Mouse (Mus musculus): ENCODE results near the gene D930007J09Rik. TPM values are rescaled to one million over a fixed set of nuclear protein-coding genes. Genes with fewer than 3 reads are reported as not detected.

The D930007J09Rik gene
- polyA plus RNA-seq, 1 experiment from 2014 or later: not detected

DNA sequence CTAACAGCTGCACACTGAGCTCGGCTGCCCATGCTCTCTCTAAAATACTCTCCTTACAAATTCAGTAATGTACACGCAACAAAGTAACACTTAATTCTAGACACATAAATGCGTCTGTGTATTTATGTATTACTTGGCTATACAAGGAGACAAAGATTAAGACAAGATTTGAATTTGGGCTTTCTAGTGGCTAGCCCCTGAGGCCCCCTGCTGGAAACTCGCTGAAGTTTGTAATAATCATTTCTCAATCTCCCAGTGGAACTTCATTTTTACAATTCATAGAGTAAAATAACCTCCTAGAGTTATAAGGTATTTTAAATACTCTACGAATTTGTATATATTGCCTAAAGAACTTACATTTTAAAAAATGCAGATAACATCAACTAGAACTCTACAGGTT lies 19.6 kb downstream of the D930007J09Rik start:
- H3K36me3 ChIP-seq: no peaks in the 10 kb centered on the region
- H3K27ac ChIP-seq: no peak overlapping the region
- 60% methylated on average over 5 of the region's 5 CpGs for WGBS
- ATAC-seq (ENCODE audit: insufficient number of reproducible peaks, insufficient read depth, low FRiP score, low TSS enrichment): no peak
- no peaks in the 10 kb centered on the region for H3K9me3 ChIP-seq
- no peak overlapping the region for H3K4me2 ChIP-seq (replicated peaks)
- no peaks in the 10 kb centered on the region for H3K27me3 ChIP-seq
- no peaks in the 10 kb centered on the region for H3K4me1 ChIP-seq
- H3K9ac ChIP-seq: no peak overlapping the region
- H3K4me3 ChIP-seq: no peak overlapping the region

DNA sequence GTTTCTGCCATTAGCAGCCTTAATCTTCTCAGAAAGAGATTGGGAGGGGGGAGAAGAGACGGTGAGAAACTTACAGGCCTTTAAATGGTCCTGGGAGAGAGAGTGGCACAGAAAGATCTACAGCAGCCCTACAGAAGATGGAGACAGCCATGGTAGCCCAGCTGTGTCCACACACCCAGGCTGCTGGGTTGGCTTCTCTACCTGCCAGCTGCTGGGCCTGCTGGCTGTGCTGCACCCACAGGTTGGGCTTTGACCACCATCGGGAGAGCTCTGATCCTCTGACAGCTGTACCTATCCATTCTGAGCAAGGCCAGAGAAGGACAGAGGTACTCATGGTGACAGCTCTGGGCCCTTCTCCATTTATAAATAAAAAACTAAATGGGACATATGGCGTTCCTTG lies 23.8 kb downstream of the D930007J09Rik start:
- H3K9ac ChIP-seq: no peak overlapping the region
- 60% methylated on average over 3 of the region's 3 CpGs for WGBS
- H3K4me3 ChIP-seq: no peak overlapping the region
- H3K4me2 ChIP-seq (replicated peaks): no peak overlapping the region
- no peaks in the 10 kb centered on the region for H3K36me3 ChIP-seq
- no peaks in the 10 kb centered on the region for H3K9me3 ChIP-seq
- no peaks in the 10 kb centered on the region for H3K4me1 ChIP-seq
- no peaks in the 10 kb centered on the region for H3K27me3 ChIP-seq
- no peak for ATAC-seq (ENCODE audit: insufficient number of reproducible peaks, insufficient read depth, low FRiP score, low TSS enrichment)
- H3K27ac ChIP-seq: no peak overlapping the region

DNA sequence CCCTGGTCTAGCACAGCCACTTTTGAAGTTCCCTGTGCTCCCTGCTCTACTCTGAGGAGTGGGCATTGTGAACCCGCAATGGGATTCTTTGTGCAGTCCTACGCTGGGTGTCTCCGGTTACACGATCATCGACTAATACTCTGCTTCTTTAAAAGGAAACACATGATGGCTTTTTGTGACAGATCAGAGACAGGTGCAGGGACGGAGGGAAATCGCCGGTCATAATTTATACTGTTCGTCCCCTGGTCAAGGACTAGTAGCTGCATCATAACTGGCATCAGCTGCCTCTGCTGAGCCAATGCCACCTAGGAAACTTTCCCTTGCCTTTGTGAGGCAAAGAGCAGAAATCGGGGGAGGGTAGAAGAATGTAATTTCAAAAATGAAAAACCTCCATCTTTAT lies 26.3 kb downstream of the D930007J09Rik start:
- ATAC-seq (ENCODE audit: insufficient number of reproducible peaks, insufficient read depth, low FRiP score, low TSS enrichment): no peak
- Histone ChIP-seq H3K9ac (no peak overlapping the region), H3K27ac (no peak overlapping the region), H3K36me3 (no peaks in the 10 kb centered on the region), H3K4me1 (no peaks in the 10 kb centered on the region), H3K4me2 (replicated peaks) (no peak overlapping the region), H3K27me3 (no peaks in the 10 kb centered on the region), H3K9me3 (no peaks in the 10 kb centered on the region), H3K4me3 (no peak overlapping the region)
- WGBS: 58% methylated on average over 10 of the region's 10 CpGs

DNA sequence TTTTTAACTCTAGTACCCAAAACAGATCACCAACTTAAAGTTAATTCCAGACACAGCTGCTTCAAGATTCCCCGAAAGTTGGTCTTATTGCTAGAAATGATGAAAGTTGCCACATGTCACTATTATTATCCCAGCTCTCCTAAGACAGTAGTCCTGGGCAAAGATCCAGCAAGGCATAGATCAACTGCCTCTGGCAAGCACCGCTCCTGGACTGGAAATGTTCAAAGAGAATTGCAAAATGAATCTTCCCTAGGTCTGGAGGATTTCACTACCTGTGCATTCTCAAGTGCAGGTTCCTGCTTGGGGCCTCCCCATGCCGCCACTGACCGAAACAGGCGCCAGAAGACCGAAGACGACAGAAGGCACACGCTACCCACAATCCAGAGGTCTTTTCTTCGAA lies 26.8 kb downstream of the D930007J09Rik start:
- Histone ChIP-seq H3K9me3 (no peaks in the 10 kb centered on the region), H3K27me3 (no peaks in the 10 kb centered on the region), H3K36me3 (no peaks in the 10 kb centered on the region), H3K4me3 (no peak overlapping the region), H3K27ac (no peak overlapping the region), H3K9ac (no peak overlapping the region), H3K4me1 (no peaks in the 10 kb centered on the region), H3K4me2 (replicated peaks) (no peak overlapping the region)
- ATAC-seq (ENCODE audit: insufficient number of reproducible peaks, insufficient read depth, low FRiP score, low TSS enrichment): no peak
- WGBS: 89% methylated on average over 9 of the region's 9 CpGs

DNA sequence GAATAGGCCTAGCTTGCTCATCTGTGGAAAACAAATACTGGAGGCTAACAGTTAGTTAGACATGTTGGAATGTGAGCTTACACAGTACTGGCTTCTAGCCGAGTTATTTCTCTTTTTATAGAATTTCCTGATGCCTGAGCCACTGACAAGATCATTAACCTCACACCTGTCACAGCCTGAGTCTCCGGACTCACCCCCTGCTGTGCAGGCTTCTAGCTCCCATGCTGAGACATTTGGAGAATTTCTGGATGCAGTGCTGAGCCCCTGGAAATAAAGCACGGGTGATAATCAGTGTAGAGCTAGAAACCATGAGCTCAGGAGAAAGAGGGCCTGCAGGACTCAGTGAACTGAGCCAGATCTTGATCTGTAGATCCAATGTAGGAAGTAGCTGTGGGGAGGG lies 32.7 kb downstream of the D930007J09Rik start:
- Histone ChIP-seq H3K9ac (no peak overlapping the region), H3K4me1 (no peaks in the 10 kb centered on the region), H3K27ac (no peak overlapping the region), H3K4me2 (replicated peaks) (no peak overlapping the region), H3K9me3 (no peaks in the 10 kb centered on the region), H3K4me3 (no peak overlapping the region), H3K27me3 (no peaks in the 10 kb centered on the region), H3K36me3 (no peaks in the 10 kb centered on the region)
- WGBS: 18% methylated on average over 3 of the region's 3 CpGs
- no peak for ATAC-seq (ENCODE audit: insufficient number of reproducible peaks, insufficient read depth, low FRiP score, low TSS enrichment)

DNA sequence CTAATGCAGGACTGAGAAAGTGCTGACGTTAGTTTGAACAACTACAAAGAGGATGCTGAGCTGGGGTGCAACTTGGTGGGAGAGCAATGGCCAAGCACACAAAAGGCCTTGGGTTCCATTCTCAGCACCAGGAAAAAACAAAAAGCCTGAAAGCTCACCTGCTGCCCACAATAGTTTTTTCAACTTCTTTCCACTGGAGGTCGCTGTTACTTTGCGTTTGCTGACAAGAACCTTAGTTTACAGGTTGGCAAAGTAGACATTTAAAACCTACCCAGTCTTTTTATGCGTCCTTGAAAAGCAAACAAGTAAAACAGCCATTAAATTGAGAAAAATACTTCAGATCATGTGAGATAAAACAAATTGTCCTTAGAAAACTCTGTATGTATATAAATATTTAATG lies 34.5 kb downstream of the D930007J09Rik start:
- H3K27me3 ChIP-seq: no peaks in the 10 kb centered on the region
- H3K4me2 ChIP-seq (replicated peaks): no peak overlapping the region
- H3K27ac ChIP-seq: no peak overlapping the region
- H3K4me3 ChIP-seq: no peak overlapping the region
- no peaks in the 10 kb centered on the region for H3K36me3 ChIP-seq
- no peaks in the 10 kb centered on the region for H3K4me1 ChIP-seq
- ATAC-seq (ENCODE audit: insufficient number of reproducible peaks, insufficient read depth, low FRiP score, low TSS enrichment): no peak
- no peak overlapping the region for H3K9ac ChIP-seq
- WGBS: 12% methylated on average over 4 of the region's 4 CpGs
- H3K9me3 ChIP-seq: no peaks in the 10 kb centered on the region

DNA sequence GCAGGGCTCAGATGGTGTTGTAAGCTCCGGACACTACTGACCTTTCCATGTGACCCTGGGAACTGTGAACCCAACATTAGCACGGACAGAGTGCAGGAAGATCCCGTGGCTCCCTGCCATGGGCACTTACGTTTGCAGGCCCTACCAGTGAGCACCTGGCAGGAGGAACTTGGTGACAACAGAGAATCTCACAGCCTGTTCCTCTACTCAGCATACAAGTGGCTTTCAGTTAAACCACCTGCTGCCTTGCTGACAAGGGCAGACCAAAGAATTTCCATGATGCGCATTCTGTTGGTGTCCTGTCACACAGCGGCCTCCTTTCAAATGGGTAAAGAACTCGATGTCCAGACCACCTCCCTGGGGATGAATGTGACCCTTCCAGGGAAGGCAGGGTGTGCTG lies 38.2 kb downstream of the D930007J09Rik start:
- H3K4me1 ChIP-seq: no peaks in the 10 kb centered on the region
- no peak overlapping the region for H3K9ac ChIP-seq
- H3K27ac ChIP-seq: no peak overlapping the region
- H3K36me3 ChIP-seq: no peaks in the 10 kb centered on the region
- ATAC-seq (ENCODE audit: insufficient number of reproducible peaks, insufficient read depth, low FRiP score, low TSS enrichment): no peak
- no peak overlapping the region for H3K4me3 ChIP-seq
- H3K27me3 ChIP-seq: no peaks in the 10 kb centered on the region
- WGBS: 29% methylated on average over 7 of the region's 7 CpGs
- H3K4me2 ChIP-seq (replicated peaks): no peak overlapping the region
- H3K9me3 ChIP-seq: no peaks in the 10 kb centered on the region

DNA sequence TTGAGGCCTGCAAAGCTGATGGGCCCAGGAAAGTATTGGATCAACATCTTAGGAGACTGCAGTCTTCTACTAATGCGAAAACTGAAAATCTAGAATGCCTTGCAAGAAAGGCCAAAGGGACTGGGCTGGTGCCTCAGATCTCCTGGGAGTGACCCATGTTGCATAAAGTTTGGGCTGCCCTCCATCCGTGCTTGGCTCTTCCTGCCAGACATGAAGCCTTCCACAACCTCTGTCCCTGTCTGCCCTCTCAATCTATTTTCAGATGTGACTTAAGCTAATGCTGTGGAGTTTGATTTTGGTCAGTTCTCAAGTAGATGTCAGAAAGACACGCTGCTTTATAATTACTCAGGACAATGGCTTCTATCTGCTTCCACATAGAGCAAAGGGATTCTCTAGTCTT lies 39.5 kb downstream of the D930007J09Rik start:
- H3K4me1 ChIP-seq: no peaks in the 10 kb centered on the region
- no peaks in the 10 kb centered on the region for H3K27me3 ChIP-seq
- ATAC-seq (ENCODE audit: insufficient number of reproducible peaks, insufficient read depth, low FRiP score, low TSS enrichment): no peak

DNA sequence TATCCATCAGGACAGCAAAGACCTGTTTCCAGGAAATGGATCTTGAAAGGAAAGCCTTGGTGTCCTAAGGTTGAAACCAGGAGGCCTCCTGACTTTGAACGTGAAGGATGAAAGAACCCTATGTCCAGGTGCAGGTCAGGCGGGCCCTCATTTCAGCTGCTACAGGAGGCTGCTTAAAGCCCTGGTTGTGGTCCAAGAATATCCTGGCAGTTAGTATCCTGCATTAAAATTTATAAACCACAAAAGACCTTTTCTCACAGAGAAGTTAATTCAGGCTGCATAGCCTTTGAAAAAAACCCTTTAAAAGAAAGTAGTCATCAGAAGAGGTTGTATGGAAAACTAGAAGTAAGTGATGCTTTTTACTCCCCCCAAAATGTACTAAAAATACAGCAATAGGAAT lies 41.9 kb downstream of the D930007J09Rik start:
- no peak overlapping the region for H3K4me2 ChIP-seq (replicated peaks)
- H3K4me3 ChIP-seq: no peak overlapping the region
- 84% methylated on average over 2 of the region's 2 CpGs for WGBS
- no peaks in the 10 kb centered on the region for H3K36me3 ChIP-seq
- no peaks in the 10 kb centered on the region for H3K9me3 ChIP-seq
- ATAC-seq (ENCODE audit: insufficient number of reproducible peaks, insufficient read depth, low FRiP score, low TSS enrichment): no peak
- no peaks in the 10 kb centered on the region for H3K27me3 ChIP-seq
- H3K4me1 ChIP-seq: no peaks in the 10 kb centered on the region
- H3K27ac ChIP-seq: no peak overlapping the region
- no peak overlapping the region for H3K9ac ChIP-seq

More for the DNA sequence above, 39.5 kb downstream of the D930007J09Rik start:
- Histone ChIP-seq H3K4me3 (no peak overlapping the region), H3K4me2 (replicated peaks) (no peak overlapping the region), H3K36me3 (no peaks in the 10 kb centered on the region), H3K27ac (no peak overlapping the region), H3K9me3 (no peaks in the 10 kb centered on the region), H3K9ac (no peak overlapping the region)
- WGBS: 83% methylated on average over 3 of the region's 3 CpGs

DNA sequence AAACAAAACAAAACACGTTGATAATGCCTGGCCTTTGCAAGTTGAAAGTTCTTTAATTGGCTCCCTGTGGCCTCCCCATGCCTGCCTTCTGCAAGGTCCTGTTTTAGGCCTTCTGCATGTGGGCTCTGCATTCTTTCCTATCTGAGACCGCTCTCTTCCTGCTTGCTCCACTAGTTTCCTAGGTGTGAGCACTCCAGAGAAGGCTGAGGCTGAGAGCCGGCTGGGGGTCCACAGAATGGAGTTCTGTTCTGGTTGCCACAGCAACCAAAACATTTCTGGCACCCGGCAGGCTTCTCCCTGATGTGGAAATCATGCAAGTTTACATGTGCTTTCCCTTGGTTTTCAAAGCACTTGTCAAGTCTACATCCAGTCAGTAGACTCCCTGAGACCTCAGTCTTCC lies 43.6 kb downstream of the D930007J09Rik start:
- H3K4me1 ChIP-seq: no peaks in the 10 kb centered on the region
- WGBS: 20% methylated on average over 4 of the region's 4 CpGs
- no peak overlapping the region for H3K9ac ChIP-seq
- H3K27me3 ChIP-seq: no peaks in the 10 kb centered on the region
- ATAC-seq (ENCODE audit: insufficient number of reproducible peaks, insufficient read depth, low FRiP score, low TSS enrichment): no peak
- no peaks in the 10 kb centered on the region for H3K36me3 ChIP-seq
- no peak overlapping the region for H3K4me2 ChIP-seq (replicated peaks)
- H3K9me3 ChIP-seq: no peaks in the 10 kb centered on the region
- no peak overlapping the region for H3K4me3 ChIP-seq
- no peak overlapping the region for H3K27ac ChIP-seq

Other genes with a start within 250 kb of the D930007J09Rik start
- gene Mylk4, start 18.9 kb downstream of the D930007J09Rik start, polyA plus RNA-seq (2016; fragmentation: Nextera tagmentation; extraction: Ambion mirVana): 1.4 and 2.3 TPM in 2 replicates
- gene Wrnip1, start 811 bp downstream of the D930007J09Rik start, polyA plus RNA-seq (2016; fragmentation: Nextera tagmentation; extraction: Ambion mirVana): 32.9 and 33.7 TPM in 2 replicates
- 1.2 and 1.4 TPM in 2 replicates for gene Serpinb1a, start 48.3 kb upstream of the D930007J09Rik start, polyA plus RNA-seq (2016; fragmentation: Nextera tagmentation; extraction: Ambion mirVana)
- not detected in 2 replicates for gene Serpinb1c, start 95.4 kb upstream of the D930007J09Rik start, polyA plus RNA-seq (2016; fragmentation: Nextera tagmentation; extraction: Ambion mirVana)
- 1.0 and 1.1 TPM in 2 replicates for gene Serpinb6b, start 162.4 kb upstream of the D930007J09Rik start, polyA plus RNA-seq (2016; fragmentation: Nextera tagmentation; extraction: Ambion mirVana)
- gene Serpinb9, start 200.4 kb upstream of the D930007J09Rik start, polyA plus RNA-seq (2016; fragmentation: Nextera tagmentation; extraction: Ambion mirVana): 2.2 and 2.6 TPM in 2 replicates
- gene Serpinb9b, start 224.6 kb upstream of the D930007J09Rik start, polyA plus RNA-seq (2016; fragmentation: Nextera tagmentation; extraction: Ambion mirVana): 0.08 TPM in 1 of 2 replicates, not detected in the other